34 mouse cellular contexts compared by ENCODE assay signal in the genomic region with DNA sequence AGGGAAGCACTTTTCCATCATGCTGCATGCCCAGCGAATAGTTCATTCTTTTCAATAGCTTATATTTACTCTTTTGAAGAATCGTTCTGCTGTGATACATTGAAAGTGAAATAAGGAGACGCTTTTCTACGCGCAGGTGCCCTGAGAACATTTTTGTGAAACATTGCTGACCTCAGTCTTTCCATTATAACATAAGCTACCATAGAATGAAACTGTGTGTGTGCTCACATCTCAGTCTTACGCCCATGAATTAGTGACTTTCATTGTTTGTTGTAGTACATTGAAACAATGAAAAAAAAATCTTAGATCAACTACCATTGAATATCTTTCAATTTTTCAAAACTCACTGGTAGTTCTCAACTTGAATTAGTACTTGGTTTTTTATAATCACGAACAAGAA.
"Had no signal": no experiment of that assay in that cellular context is flagged by ENCODE, and none has a peak within 500 bp of the region (broad histone marks: within the 10 kb centered on the region; RNA-seq: fewer than 3 reads in every experiment).

No protein-coding gene starts in this region.

- H3K9ac ChIP-seq: heart, embryonic 12.5 days; heart, embryonic 13.5 days; heart, embryonic 15.5 days; hindbrain, embryonic 12.5 days; hindbrain, embryonic 13.5 days; hindbrain, embryonic 14.5 days; hindbrain, embryonic 15.5 days; intestine, embryonic 15.5 days; kidney, embryonic 15.5 days had no signal

- H3K4me1 ChIP-seq: heart, embryonic 12.5 days; heart, embryonic 13.5 days; heart, embryonic 15.5 days; hindbrain, embryonic 10.5 days; hindbrain, embryonic 12.5 days; hindbrain, embryonic 13.5 days; hindbrain, embryonic 15.5 days; intestine, embryonic 15.5 days had no signal

- H3K4me3 ChIP-seq: heart, embryonic 12.5 days; heart, embryonic 13.5 days; heart, embryonic 15.5 days; hindbrain, embryonic 10.5 days; hindbrain, embryonic 12.5 days; hindbrain, embryonic 13.5 days; hindbrain, embryonic 15.5 days; intestine, embryonic 15.5 days; kidney, embryonic 15.5 days; layer of hippocampus, adult 2 months; left cerebral cortex, adult 2 months had no signal

- H3K9me3 ChIP-seq: heart, embryonic 12.5 days; heart, embryonic 13.5 days; heart, embryonic 15.5 days; hindbrain, embryonic 10.5 days; hindbrain, embryonic 12.5 days; hindbrain, embryonic 13.5 days; hindbrain, embryonic 15.5 days; intestine, embryonic 15.5 days; kidney, embryonic 15.5 days had no signal

- H3K4me2 ChIP-seq: heart, embryonic 12.5 days; heart, embryonic 13.5 days; heart, embryonic 15.5 days; hindbrain, embryonic 12.5 days; hindbrain, embryonic 13.5 days; hindbrain, embryonic 14.5 days; hindbrain, embryonic 15.5 days; intestine, embryonic 15.5 days; kidney, embryonic 15.5 days had no signal

- H3K36me3 ChIP-seq: heart, embryonic 12.5 days; heart, embryonic 13.5 days; heart, embryonic 15.5 days; hindbrain, embryonic 10.5 days; hindbrain, embryonic 12.5 days; hindbrain, embryonic 13.5 days; hindbrain, embryonic 15.5 days; intestine, embryonic 15.5 days; kidney, embryonic 15.5 days had no signal

- ATAC-seq: hindbrain, embryonic 16.5 days; hindbrain, postnatal 0 days; inflammation-experienced regulatory T-cells, adult 6 months; intestine, embryonic 15.5 days; intestine, embryonic 16.5 days; intestine, postnatal 0 days had no signal

- H3K27me3 ChIP-seq: heart, embryonic 12.5 days; heart, embryonic 13.5 days; heart, embryonic 15.5 days; hindbrain, embryonic 12.5 days; hindbrain, embryonic 13.5 days; hindbrain, embryonic 15.5 days; intestine, embryonic 15.5 days; kidney, embryonic 15.5 days had no signal

- H3K27ac ChIP-seq: heart, embryonic 13.5 days; heart, embryonic 15.5 days; hindbrain, embryonic 10.5 days; hindbrain, embryonic 12.5 days; hindbrain, embryonic 13.5 days; hindbrain, embryonic 14.5 days; hindbrain, embryonic 15.5 days; hindbrain, postnatal 0 days; intestine, embryonic 15.5 days; kidney, embryonic 15.5 days; kidney, postnatal 0 days; layer of hippocampus, adult 2 months; left cerebral cortex, adult 2 months had no signal

- DNase-seq: heart, postnatal 10 days; heart, postnatal 14 days; heart, postnatal 36 days; heart, postnatal 4 days; kidney, adult 11 months; kidney, adult 18-20 months; kidney, adult 2 months; kidney, adult 8-10 months; kidney, adult 9 months; kidney, postnatal 10 days; kidney, postnatal 14 days; kidney, postnatal 25 days; kidney, postnatal 36 days; kidney, postnatal 4 days; layer of hippocampus, adult 9-11 months; layer of hippocampus, postnatal 36 days had no signal
